Mouse (Mus musculus) frontal cortex, postnatal 36 days (tissue): Measurements from ENCODE around the gene Prpf8.
"Not testable (repeated sequence)": the region's sequence is repeated elsewhere in the genome, so short reads cannot be mapped to it uniquely, and the experiment has no call there.

Experiments used
- DNase-seq, 2 experiments: peaks; one replicate each; pipeline ENCODE4 v3.0.0; 2022; ENCODE audit warnings: low spot score in 2 of 2

The Prpf8 gene

DNA sequence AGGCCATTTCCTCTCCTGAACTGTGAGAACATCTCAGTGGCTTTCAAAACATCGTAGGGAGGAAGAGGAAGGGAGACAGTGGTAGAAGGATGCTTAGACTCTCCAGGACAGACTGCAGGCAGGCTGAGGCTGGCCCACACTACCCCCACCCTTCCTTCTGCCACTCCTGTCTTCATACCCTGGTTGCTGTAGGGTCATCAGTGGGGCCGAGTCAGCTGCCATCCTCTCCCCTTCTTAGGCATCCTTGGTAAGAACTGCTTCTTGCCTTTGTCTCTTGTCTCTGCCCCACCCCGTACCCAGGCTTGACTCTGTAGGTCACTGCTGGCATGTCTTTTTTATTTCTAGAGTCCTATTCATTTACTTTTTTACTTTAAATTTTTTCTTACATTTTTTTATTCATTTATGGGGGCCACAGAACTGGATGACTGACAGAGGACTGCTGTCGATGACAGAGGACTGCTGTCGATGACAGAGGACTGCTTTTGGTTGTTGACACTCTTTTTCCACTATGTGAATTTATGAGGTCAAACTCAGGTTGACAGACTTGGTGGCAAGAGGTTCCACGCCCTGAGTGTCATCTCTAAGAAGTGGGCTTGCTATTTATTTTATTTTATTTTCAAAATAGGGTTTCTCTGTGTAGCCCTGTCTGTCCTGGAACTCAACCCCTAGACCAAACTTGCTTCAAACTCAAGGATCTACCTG, 46.8 kb downstream of the Prpf8 start:
- DNase-seq: no peak

DNA sequence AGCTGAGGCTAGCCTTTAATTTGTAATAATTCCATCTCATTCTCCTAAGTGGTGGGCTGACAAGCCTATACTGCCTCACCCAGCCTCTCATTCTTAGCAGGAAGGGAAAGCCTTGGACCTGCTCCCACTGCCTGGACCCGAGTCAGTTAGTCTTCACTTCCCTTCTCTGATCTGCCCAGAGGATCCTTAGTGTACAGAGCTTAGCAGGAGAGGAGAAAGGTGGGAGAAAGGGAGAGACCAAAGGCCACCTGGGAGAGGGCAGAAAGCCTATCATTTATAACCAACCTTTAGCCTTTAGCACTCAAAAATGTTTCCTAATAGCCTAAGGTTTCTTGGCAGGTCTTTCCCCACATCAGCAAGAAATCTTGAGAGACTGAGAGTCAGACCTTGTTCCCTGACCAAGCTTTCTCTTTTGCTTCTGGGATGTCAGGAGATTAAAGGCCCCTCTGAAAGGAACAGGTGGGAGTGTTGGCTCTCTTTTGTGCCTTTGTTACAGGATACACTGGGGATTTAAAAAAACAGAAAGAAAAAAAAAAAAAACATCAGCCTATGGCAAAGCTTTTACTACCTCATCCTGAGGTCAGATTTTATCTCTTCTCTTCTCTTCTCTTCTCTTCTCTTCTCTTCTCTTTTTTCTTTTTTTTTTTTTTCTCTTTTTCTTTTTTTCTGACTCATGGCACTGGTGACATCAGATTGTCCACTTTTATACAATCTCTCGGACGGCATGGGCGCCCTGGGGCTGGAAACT, 47.8 kb downstream of the Prpf8 start:
- DNase-seq: no peak

DNA sequence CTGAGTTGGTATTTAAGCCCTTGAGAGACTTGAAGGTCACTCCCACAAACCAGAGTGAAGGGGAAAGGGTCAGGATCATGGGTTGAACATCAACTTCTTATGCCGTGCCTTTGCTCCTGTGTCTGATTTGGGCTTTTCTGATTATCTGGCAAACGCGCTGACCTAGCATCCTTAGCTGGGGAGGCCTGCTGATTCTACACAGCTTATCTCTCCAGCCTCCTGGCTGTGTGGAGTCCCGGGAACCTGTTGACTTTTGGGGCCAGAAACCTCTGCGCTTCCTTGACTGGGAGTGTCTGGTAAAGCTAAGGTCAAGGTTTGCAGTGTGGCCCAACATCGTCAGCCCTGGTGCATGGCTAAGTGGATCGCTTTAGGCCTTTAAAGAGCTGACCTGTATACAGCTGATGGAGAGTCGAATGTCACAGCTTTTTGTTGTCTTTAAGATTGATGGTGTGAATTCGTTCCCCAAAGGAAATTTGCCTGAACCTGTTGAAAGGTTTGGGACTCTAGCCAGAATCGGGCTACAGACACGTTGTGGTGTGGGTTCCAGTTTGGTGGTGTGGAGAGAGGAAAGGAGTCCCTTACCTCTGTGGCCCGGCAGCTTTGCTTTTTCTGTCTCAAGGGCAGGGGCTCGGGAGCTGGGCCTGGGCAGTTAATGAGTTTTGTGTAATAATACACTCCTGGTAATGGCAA, 48.6 kb downstream of the Prpf8 start:
- DNase-seq: no peak

DNA sequence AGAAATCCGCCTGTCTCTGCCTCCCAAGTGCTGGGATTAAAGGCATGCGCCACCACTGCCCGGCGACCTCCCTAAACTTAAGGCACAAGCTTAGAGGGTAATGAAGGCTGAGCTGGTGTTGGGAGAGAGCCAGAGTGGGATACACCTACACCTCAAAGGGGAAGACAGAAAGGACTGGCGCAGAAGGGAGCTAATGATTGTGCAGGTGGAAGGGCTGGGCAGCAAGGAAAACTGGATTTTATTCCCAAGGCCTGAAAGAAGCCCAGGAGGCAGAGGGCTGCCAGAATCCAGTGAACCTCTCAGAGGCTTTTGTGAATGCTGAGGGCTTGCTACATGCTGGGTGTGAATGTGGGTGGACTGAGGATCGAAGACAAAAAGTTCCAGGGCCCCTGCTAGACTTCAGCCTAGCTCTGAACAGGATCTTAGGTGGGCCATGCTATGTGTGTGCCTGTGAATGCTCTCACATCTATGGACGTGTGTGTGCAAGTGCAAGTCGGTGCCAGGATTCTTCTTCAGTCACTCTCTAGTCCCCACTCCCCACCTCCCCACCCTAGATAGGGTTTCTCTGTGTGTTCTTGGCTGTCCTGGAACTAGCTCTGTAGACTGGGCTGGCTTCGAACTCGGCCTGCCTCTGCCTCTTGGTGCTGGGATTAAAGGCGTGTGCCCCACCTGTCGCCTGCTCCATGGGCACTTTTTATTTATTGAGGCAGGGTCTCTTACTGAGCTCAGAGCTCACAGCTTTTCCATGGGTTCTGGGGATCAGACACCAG, 49.8 kb downstream of the Prpf8 start:
- no peak for DNase-seq

DNA sequence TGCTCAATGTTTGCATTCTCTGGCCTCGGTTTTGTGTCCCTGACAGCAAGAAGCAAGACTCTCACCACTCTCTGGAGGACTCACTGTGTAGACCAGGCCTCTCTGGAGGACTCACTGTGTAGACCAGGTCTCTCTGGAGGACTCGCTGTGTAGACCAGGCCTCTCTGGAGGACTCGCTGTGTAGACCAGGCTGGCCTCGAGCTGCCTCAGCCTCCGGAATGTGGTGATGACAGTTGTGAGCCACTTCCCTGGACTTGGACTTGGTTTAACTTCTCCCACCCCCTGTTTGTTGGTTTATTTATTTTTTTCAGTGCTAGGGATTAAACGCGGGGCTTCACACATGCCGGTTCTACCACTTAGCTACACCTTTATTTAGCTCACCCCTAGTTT, 50.4 kb downstream of the Prpf8 start:
- no peak for DNase-seq

DNA sequence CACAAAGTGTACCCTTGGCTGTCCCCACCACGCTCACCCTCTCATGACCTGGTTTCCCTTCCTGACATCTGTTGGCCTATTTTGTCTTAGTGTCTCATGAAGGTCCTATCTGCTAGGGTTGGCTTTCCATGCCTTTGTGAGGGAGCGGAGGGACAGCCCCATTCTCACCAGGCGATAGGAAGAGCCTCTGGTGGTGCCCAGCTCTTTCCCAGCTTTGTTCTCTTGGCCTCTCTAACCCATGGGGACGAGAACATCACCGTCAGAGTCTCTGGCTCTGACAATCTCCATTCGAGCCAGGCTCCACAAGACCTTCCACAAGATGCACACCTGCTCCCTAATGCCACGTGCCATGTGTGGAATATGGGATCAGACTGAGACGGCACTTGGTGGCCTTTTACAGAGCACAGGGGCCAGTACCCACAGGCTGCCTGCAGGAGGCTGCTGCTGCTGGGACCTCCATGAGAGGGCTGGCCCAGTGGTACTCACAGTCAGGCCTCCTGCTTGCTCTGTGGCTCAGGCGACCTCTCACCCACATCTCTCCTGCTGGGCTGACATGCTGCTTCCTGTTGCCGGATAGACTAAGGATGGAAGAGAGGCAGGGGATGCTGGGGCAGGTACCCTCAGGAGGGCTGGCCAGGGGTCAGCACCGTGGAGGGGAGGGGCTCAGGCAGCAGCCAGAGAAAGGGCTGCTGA, 51.0 kb downstream of the Prpf8 start:
- no peak for DNase-seq

DNA sequence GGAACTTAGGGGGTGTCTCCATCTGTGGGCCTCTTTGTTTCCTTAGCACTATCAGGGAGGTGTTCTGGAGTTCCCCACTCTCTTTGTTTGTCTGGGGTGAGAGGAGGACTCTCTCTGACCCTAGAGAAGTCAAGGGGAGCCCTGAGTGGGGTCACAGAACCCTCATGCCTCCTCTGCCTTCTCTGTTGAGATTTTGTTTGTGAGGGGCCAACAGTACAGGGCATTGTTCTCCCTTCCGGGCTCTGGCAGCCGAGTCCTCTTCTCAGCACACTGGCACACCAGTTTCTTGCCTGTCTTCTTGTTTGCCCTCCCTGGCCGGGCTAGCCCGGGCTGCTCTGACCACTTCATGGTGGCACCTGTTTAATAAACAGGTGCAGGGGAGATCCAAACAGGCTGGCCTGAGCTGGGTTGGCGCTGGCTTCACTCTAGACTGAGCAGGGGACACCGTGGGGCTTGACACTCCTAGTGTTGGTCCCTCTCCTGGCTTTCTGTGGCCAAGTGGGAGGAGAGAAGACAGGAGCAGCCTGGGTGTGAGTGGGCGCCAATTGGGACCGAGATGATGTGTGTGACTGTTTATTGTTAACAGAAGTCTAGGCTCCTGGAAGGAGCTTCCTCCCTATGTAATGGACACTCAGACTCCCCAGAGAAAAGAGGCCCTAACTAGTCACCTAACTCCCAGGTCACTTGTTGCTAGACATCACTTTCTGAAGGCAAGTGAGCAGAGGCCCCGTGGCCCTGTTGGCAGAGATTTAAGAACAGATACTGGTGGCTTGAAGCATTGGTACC, 51.8 kb downstream of the Prpf8 start:
- no peak for DNase-seq

DNA sequence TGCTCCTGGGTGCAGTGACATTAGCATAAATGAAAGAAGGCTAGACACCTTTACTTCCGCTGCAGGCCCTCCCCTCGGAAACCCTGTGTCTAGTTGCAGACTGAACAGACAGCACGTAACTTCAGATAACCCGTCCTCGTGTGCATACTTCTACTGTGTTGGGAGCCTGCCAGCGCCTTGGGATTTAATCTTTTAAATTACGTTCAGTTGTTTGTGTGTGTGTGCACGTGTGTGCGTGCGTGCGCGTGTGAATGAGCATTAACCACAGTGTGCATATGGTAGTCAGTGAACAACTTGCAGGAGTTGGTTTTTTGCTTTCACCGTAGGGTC, 52.3 kb downstream of the Prpf8 start:
- DNase-seq: no peak

DNA sequence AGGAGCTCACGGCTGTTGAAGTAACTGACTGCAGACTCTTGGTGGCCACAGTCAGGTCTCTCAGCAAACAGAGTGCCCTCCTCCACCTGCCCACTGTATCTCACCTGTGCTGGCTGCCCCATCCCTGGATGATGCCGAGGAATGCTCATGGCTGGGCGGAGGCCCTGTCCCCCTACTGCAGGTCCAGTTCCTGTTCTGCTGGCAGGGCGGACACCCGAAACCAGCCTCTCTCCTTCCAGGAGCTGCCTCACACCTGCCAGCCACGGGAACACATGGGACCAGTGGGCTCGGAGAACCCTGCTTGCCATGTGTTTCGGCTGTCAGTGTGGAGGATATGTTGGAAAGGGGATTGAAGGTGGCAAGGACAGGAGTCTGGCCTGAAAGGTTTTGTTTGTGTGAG, 53.6 kb downstream of the Prpf8 start:
- DNase-seq: no peak

DNA sequence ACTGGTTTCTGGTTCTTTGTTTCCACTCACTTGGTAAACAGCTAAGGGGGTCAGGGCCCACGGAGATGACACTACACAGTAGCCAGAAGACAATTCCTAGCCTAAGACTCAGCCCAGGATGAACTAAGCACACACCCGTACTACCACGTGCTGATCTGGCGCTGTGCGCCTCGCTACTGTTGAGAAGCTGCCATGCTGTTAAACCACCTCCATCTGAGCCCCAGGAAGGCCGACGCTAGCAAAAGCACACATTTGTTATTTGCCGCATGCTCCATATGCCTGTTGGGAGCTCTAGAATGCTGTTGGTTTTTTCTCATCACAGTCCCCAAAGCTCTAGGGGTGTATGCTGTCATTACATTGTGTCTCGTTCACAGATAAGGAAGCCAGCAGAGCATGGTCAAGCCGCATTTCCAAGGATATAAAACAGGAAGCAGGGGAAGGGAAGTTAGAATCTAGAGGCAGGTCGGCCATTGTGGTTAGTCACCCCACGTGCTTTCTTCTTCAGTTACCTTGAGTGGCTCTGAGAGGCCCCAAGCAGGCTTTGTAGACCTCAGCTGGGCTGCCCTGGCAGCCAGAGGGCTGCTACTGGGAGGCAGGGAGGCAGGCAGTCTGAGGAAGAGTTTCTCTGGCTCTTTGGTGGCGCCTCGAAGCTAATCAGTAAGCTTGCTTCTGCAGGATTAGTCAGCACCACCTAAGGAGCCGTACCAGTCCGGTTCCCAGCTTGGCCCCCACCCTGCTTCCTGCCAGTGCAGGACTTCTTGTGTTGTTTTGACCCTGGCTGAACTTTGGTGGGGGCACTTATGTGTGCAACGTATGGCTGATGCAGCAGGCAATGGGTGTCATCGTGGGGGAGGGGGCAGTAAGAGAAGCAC, 54.3 kb downstream of the Prpf8 start:
- no peak for DNase-seq

DNA sequence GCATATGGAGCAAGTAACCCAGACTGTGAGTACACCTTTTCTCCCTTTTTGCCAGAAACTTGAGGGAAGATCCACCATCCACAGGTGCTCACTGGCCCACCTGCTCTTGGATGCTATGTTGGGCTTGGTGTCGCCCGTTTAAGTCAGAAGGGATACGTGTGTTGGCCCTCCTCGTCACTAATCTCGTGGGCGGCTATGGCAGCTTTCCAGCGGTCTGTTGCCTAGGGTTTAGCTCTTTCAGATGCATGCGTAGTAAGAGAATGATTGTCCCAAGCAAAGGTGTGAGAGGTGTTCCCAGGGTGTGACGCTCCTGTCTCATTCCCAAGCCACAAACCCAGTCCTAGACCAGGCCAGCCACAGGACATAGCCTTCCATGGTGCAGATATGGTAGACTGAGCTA, 58.1 kb downstream of the Prpf8 start:
- DNase-seq: no peak

DNA sequence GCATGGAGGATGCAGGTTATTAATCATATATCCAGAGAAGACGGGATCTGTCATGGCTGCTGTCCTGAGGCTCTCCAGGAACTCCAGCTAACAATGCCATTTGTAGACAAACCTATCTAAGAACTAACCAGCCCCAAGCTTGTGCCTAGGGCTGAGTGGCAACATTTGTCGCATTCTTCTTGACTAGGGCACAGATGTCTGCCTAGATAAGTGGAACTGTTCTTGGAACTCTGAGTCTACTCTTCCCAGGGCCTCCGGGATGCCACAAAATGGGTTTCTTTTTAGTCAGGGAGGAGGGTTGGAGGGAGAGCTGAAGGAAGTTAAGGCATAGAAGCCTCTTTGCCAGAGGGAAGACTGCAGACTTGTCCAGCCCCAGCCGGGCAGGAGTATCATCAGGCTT, 59.4 kb downstream of the Prpf8 start:
- DNase-seq: no peak

DNA sequence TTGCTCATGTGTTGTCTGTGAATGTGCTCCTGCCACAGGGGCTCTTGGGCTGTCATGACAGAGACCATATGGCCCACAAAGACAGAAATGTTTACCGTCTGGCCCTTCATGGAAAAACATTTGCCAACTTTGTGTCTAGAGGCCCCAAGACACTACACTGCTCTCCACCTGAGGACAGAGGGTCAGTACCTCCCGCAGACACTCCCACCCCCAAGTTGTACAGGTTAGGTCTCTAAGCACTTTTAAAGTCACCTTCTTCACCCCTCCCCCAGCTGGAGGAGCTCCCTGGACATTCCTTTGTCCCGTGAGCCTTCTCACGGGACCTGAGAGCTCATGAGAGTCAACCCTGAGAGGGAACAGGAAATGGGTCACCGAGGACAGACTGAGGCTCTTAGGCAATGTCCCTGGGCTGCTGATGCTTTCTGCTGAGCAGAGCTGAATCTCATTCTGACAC, 63.1 kb downstream of the Prpf8 start:
- DNase-seq: no peak

DNA sequence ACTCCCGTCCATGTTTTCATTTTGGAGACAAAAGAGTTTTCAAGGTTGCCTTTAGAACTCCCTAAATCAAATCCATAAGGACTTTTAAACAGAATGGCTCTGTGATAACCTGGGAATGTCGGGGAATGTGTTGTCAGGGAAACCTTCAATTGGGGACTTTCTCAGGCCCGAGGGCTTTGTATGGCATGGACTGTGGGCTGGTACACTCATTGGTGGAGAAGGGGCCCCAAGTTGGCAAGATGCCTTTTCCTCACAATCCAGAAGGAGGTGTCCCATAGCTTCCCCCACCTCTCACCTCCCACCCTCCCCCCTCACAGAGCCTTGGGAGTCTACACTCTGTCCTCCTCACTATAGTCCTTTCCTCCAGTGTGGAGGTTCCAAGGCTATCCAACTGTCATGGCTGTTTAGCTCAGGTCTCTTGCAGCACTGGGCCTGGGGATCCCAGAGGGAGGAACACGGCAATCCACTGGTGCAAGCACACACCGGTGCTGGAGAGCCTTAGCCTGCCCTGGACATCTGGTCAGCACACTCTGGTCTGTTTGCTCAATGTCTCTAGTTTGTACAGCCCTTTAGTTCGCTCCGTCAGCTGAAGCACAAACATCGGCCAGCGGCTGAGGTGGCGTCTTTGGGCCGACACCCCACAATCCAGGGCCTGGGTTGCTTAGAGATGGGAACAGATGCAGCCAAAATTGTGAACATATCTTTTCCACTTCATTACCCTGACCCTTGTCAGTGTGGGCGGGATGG, 63.8 kb downstream of the Prpf8 start:
- no peak for DNase-seq

DNA sequence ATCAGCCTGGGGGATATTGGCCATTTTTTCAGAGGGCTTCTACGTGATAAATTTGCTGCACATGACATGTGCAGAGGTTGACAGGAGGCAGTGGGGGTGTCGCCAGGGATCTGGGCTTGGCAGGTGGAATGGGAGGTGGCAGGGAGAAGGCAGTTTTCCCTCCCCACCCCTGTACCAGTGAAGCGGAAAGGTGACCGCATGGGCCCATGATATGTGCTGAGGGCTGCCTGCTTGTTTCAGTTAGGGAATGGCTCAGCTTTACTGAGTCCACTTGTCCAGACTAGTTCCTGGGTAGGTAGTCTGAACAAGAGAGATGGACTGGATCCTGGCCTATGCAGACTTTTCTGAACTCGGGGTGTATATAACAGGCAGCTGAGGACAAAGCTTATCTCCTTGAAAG, 64.7 kb downstream of the Prpf8 start:
- no peak for DNase-seq

DNA sequence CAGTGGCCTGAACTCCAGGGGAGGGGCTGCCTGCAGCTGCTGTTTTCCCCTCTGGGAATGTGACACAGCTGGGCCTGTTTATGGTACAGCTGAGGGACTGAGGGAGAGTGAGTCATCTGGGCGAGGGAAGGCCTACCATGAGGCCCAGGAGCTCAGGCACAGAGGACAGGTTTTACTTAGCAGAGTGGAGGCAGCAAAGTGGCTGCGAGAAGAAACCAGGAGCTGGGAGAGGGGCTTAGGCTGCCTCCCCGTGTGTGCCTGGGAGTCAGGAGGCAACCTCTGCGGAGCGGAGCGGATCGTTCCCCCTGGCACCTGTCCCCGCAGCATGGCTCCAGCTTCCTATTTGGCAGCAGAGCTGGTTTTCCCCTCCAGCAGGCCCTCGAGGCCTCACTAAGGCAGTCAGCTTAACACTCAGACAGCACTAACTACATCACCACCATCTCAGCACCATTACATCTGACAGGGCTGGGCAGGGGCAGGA, 65.4 kb downstream of the Prpf8 start:
- DNase-seq: peak in 1 of 2 experiments; percentile 48

DNA sequence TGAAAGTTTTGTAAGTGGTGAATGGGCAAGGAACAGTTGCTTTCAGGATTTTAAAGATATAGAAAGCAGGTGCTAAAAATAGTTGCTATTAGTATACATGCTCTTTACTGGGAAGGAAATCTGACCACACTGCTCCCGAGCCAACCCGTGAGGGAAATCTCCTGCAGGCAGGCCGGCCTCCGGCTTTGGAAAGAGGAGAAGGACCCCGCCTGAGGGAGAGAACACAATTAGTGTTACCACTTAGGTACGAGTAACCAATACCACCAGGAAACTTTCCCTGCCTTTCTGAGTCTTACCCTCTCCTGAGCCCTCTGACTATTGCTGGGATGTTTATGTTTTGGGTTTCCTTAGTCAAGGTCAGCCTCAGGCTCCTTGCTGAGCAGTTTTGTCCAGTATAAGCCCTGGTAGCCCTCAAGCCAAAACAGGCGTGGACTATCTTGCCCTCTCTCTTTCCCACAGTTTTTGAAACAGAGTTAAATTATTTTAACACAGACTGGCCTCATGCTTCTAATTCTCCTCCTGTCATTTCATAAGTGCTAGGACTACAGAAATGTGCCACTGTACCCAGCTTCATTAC, 66.4 kb downstream of the Prpf8 start:
- no peak for DNase-seq

DNA sequence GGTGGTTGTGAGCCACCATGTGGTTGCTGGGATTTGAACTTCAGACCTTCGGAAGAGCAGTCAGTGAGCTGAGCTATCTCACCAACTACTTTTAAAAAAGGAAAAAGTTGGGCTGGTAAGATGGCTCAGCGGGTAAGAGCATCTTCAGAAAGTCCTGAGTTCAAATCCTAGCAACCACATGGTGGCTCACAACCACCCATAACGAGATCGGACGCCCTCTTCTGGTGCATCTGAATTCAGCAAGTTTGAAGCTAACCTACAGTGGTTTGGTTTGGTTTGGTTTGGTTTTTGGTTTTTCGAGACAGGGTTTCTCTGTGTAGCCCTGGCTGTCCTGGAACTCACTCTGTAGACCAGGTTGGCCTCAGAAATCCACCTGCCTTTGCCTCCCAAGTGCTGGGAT, 69.4 kb downstream of the Prpf8 start:
- DNase-seq: not testable (repeated sequence)

DNA sequence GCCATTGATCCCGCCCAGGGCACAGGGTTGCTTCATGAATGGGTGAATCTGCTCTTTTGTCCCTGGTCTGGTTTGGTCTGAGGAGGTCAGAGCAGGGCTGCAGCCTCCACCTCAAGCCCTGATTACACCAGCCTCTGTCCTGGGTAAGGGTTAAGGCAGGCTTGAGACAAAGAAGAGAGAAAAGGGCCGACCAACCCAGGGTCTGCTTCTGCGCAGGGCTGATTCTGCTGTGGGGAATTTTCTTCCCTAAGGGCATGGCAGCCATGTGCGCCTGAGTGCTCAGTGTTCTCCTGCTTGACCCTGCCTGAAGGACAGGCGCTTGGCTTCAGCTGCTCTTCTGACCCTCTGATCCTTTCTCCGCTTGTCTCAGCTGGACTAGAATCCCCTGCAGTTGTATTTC, 70.5 kb downstream of the Prpf8 start:
- no peak for DNase-seq
